Mouse (Mus musculus) midbrain, embryonic 15.5 days (tissue): Measurements from ENCODE around the gene Iqcg. TPM values are rescaled to one million over a fixed set of nuclear protein-coding genes. Genes with fewer than 3 reads are reported as not detected.

Experiments
- ATAC-seq: fragments of 200-750 bp; cut with Nextera tagmentation; replicated peaks from 2 replicates; pipeline ENCODE4 v1.8.0; 2017; ENCODE audit warnings: moderate TSS enrichment
- H3K27ac ChIP-seq: fragments of 300-500 bp; sonication (generic); 2 replicates; pipeline ENCODE4 v1.5.1; 2015; ENCODE audit warnings: mild to moderate bottlenecking, inconsistent platforms
- H3K27me3 ChIP-seq: fragments of 300-500 bp; sonication (generic); replicated peaks from 2 replicates; pipeline ENCODE4 v1.6.1; 2015; ENCODE audit warnings: inconsistent platforms
- H3K36me3 ChIP-seq: fragments of 300-500 bp; sonication (generic); replicated peaks from 2 replicates; pipeline ENCODE4 v1.6.1; 2015; ENCODE audit warnings: inconsistent platforms
- H3K4me1 ChIP-seq: fragments of 300-500 bp; sonication (generic); 2 replicates; pipeline ENCODE4 v1.6.1; 2015; ENCODE audit warnings: inconsistent platforms
- H3K4me2 ChIP-seq: fragments of 300-500 bp; sonication (generic); 2 replicates; pipeline ENCODE4 v1.6.1; 2015; ENCODE audit warnings: inconsistent platforms, mild to moderate bottlenecking, moderate library complexity
- H3K4me3 ChIP-seq: fragments of 300-500 bp; sonication (generic); 2 replicates; pipeline ENCODE4 v1.5.1; 2015; ENCODE audit warnings: mild to moderate bottlenecking, inconsistent platforms
- H3K9ac ChIP-seq: fragments of 300-500 bp; sonication (generic); 2 replicates; pipeline ENCODE4 v1.6.1; 2015; ENCODE audit warnings: mild to moderate bottlenecking, inconsistent platforms
- H3K9me3 ChIP-seq: fragments of 300-500 bp; sonication (generic); 2 replicates; pipeline ENCODE4 v1.6.1; 2016; ENCODE audit warnings: inconsistent platforms
- WGBS: fragments of 180-500 bp; shearing (Covaris S2); methylation state at CpG from one replicate; pipeline ENCODE4 v1.1.7; 2015; ENCODE audit warnings: mixed read lengths; 5-methylcytosine and 5-hydroxymethylcytosine counted together
- polyA plus RNA-seq: library from polyadenylated mRNA; unstranded; fragments of >200 nt; fragmentation: Nextera tagmentation; extraction: Ambion mirVana; gene quantifications from 2 replicates; pipeline ENCODE4 v1.2.1, GENCODE M21; 2015

The Iqcg gene
- 6.4 and 7.1 TPM in 2 replicates for polyA plus RNA-seq

DNA sequence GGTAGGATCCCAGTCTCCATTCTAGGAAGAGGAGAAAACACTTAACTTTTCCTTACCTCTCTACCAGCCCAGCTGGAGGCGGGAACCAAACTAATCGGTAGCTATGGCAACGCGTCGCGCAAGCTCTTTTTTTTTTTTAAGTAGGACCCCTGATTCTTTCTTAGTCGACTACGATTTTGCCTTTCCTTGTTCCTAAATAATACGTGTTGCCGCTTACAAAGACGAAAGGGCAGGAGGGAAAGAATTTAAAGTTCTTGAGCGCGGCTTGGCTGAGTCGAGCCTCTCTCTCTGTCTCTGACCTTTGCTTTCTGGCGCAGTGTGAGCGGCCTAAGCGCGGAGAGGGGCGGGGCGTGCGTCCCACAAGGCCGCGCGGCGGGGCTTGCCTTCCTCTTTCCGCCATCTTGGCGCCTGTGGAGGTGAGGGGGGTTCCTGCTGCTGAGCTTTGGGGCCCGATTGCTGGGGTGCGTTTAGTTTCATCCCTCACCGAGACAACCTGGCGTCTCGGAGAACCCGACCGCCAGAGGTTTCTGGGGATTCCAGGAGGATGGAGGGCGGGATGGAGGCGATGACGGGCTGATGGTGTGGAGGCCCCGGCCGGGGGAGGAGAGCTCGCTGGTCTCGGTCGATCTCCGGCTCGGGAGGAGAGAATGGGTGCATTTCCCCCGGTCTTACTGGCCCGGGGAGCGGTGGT, at the start of gene Iqcg, which contains the start of gene Rpl35a:
Gene Iqcg (minus strand): TSS at position 124 of the 691 bp plus-strand sequence.
Gene Rpl35a (plus strand): TSS at position 359 of the 691 bp plus-strand sequence.
- Histone ChIP-seq H3K27ac (peak within 1 kb of the TSS; percentile 95), H3K36me3 (peaks cover 11% of the 10 kb centered on the region), H3K27me3 (no peaks in the 10 kb centered on the region), H3K4me2 (peak within 1 kb of the TSS; percentile 68), H3K9me3 (no peaks in the 10 kb centered on the region), H3K9ac (peak within 1 kb of the TSS; percentile 94), H3K4me1 (peaks cover 28% of the 10 kb centered on the region), H3K4me3 (peak within 1 kb of the TSS; percentile 96)
- ATAC-seq: peak; percentile 95
- under 1% methylated on average over 46 of the region's 47 CpGs for WGBS

DNA sequence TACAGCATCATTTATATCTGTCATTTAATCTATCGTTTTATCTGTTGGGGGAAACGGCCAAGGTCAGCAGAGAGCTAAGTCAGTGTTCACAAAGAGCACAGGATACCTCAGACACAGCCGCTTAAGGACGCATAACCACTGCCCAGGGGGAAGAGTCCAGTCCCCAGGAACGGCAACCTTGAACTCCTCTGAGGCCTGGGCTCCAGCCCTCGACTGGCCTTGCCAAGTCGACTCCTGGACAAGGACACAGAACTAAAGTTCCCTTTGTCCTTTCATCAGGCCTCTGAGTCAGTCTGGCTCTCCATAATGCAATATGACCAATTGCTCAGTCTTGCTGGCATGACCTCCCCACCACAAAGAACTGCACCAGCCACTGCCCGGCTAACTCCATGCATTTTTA, 29.6 kb upstream of the Iqcg start:
- ATAC-seq: no peak
- H3K27ac ChIP-seq: no peak overlapping the region
- WGBS: 89% methylated on average over 8 of the region's 8 CpGs

DNA sequence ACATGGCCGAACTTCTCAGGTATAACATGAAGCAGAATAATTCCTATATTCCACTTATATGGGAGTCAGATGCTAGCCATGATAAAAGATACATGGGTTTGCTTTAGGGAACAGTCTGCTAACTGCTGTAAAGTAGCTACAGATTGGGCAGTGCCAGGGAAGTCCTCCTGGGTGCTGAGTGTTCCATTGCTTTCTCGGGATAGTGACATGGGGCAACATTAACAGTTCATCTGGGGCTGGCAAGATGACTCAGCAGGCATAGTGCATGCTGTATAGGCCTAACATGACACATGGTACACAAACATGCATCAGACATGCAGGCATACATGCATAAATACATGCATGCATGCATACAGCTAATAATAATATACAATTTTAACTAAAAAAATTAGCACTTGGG, 28.0 kb upstream of the Iqcg start:
- Histone ChIP-seq H3K36me3 (peaks cover 6% of the 10 kb centered on the region; the same call in 1 of the 2 replicates), H3K4me1 (no peaks in the 10 kb centered on the region), H3K9me3 (no peaks in the 10 kb centered on the region), H3K4me2 (no peak overlapping the region), H3K27me3 (no peaks in the 10 kb centered on the region), H3K4me3 (no peak overlapping the region), H3K9ac (no peak overlapping the region), H3K27ac (no peak overlapping the region)
- WGBS: 90% methylated on average over 2 of the region's 2 CpGs
- ATAC-seq: no peak

More for the DNA sequence above, 29.6 kb upstream of the Iqcg start:
- H3K9me3 ChIP-seq: no peaks in the 10 kb centered on the region
- H3K4me3 ChIP-seq: no peak overlapping the region
- H3K36me3 ChIP-seq: peaks cover 9% of the 10 kb centered on the region
- H3K9ac ChIP-seq: no peak overlapping the region
- no peaks in the 10 kb centered on the region for H3K27me3 ChIP-seq
- no peak overlapping the region for H3K4me2 ChIP-seq
- no peaks in the 10 kb centered on the region for H3K4me1 ChIP-seq

DNA sequence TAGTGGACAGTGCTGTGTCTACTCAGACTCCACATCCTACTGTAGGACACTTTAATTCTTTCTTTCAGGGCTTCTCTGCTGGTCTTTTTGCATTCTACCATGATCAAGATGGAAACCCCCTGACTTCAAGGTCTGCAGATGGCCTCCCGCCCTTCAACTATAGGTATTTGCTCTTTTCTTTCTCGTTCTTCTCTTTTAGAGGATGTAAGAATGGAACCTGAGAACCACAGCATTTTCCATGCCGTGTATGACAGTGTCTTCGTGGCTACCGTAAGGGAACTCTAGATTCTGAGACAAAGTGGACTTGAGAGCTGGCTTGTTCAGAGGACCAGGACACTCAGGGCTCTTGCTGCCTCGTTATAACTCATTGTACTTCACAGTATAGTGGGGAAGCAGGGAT, 26.9 kb upstream of the Iqcg start:
- Histone ChIP-seq H3K27me3 (no peaks in the 10 kb centered on the region), H3K4me2 (no peak overlapping the region), H3K27ac (no peak overlapping the region), H3K4me3 (no peak overlapping the region), H3K36me3 (peaks cover 6% of the 10 kb centered on the region; the same call in 1 of the 2 replicates), H3K9me3 (no peaks in the 10 kb centered on the region), H3K4me1 (no peaks in the 10 kb centered on the region), H3K9ac (no peak overlapping the region)
- ATAC-seq: no peak
- WGBS: 93% methylated on average over 6 of the region's 6 CpGs

DNA sequence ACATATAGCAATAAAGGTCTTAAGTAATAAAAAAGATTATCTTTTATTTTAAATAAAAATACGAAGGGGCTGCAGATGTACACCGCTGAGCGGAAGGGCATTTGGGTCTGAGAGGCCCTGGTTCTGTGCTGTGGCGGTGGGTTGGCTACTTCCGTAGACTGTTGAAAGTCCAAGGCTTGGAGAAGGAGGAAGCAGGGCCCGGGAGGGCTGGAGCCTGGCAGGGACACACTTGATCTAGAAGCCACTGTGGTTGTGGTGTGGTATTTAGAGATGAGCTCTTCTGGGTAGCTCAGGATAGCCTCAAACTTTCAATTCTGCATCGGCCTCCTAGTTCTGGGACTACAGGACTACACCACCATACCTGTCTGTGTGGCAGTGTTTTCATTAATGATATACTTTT, 24.0 kb upstream of the Iqcg start:
- no peaks in the 10 kb centered on the region for H3K4me1 ChIP-seq
- ATAC-seq: no peak
- no peaks in the 10 kb centered on the region for H3K27me3 ChIP-seq
- H3K4me2 ChIP-seq: no peak overlapping the region
- 95% methylated on average over 7 of the region's 7 CpGs for WGBS
- no peaks in the 10 kb centered on the region for H3K9me3 ChIP-seq
- H3K4me3 ChIP-seq: no peak overlapping the region
- no peak overlapping the region for H3K9ac ChIP-seq
- H3K36me3 ChIP-seq: peaks cover 11% of the 10 kb centered on the region; the same call in 1 of the 2 replicates
- H3K27ac ChIP-seq: no peak overlapping the region

DNA sequence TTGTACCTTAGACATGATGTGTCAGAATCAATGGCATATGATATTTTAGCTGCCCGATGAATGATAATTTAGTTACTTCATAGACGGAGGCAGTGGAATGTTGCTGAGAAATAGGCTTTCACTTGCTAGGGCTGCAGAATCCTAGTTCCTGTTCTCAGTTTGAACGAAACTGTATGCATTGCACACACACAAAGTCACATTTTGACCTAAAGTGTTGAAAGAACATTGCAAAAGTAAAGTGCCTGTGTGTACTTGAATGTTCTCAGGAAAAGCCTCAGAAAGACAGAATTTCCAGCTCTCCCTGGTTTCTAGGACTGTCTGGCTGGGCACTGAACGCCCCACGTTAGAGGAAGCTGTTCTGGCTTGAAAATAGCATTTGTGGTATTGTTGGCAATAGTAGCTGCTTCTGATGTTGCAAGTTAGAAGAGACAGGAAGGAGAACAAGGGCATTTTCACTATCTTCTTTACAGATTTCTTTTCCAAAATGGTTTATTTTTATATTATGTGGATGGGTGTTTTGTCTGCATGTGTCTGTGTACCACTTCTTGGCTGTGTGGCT, 21.1 kb upstream of the Iqcg start:
- Histone ChIP-seq H3K27me3 (no peaks in the 10 kb centered on the region), H3K9ac (no peak overlapping the region), H3K9me3 (no peaks in the 10 kb centered on the region), H3K4me1 (no peaks in the 10 kb centered on the region), H3K27ac (no peak overlapping the region), H3K36me3 (peaks cover 10% of the 10 kb centered on the region; the same call in 1 of the 2 replicates), H3K4me3 (no peak overlapping the region), H3K4me2 (no peak overlapping the region)
- WGBS: 92% methylated on average over 5 of the region's 5 CpGs
- ATAC-seq: no peak

DNA sequence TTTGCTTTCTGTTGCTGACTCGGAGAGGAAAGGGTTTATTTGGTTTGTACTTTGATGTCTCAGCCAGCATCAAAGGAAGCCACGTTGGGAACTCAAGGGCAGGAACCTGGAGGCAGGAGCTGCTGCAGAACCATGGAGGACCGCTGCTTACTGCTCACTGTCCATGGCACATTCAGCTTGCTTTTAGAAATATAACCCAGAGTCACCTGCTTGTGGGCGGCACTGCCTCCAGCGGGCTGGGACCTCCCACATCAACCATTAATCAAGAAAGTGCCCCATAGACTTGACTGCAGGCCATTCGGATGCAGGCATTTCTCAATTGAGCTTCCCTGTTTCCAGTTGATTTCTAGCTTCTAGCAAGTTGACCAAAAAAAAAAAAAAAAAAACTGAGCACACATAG, 20.1 kb upstream of the Iqcg start:
- no peaks in the 10 kb centered on the region for H3K4me1 ChIP-seq
- H3K9me3 ChIP-seq: no peaks in the 10 kb centered on the region
- no peak for ATAC-seq
- no peak overlapping the region for H3K9ac ChIP-seq
- H3K4me2 ChIP-seq: no peak overlapping the region
- no peaks in the 10 kb centered on the region for H3K27me3 ChIP-seq
- H3K4me3 ChIP-seq: no peak overlapping the region
- peaks cover 11% of the 10 kb centered on the region; the same call in 1 of the 2 replicates for H3K36me3 ChIP-seq
- H3K27ac ChIP-seq: no peak overlapping the region
- WGBS: 80% methylated on average over 6 of the region's 6 CpGs

DNA sequence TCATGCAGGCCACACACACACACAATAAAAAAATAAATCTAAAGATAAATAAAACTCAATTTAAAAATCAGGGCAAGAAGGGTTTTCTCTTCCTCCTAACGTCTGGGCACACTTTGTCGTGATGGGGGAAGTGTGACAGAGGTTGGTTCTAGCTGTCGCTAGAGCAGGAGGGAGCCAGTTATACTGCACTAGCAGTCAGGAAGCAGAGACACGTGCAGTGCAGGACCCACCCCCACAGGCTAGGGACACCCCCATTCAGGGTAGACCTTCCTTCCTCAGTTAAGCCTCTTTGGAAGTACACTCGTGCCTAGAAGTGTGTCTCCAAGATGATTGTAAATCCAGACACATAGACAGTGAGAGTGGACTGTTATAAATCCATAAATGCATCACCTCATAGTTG, 18.9 kb upstream of the Iqcg start:
- Histone ChIP-seq H3K4me3 (no peak overlapping the region), H3K9me3 (no peaks in the 10 kb centered on the region), H3K27me3 (no peaks in the 10 kb centered on the region), H3K9ac (no peak overlapping the region), H3K27ac (no peak overlapping the region), H3K4me2 (no peak overlapping the region), H3K36me3 (0 out of 2 replicates have a peak, but pooled peaks cover 10% of the 10 kb centered on the region), H3K4me1 (no peaks in the 10 kb centered on the region)
- no peak for ATAC-seq
- WGBS: 89% methylated on average over 5 of the region's 5 CpGs

DNA sequence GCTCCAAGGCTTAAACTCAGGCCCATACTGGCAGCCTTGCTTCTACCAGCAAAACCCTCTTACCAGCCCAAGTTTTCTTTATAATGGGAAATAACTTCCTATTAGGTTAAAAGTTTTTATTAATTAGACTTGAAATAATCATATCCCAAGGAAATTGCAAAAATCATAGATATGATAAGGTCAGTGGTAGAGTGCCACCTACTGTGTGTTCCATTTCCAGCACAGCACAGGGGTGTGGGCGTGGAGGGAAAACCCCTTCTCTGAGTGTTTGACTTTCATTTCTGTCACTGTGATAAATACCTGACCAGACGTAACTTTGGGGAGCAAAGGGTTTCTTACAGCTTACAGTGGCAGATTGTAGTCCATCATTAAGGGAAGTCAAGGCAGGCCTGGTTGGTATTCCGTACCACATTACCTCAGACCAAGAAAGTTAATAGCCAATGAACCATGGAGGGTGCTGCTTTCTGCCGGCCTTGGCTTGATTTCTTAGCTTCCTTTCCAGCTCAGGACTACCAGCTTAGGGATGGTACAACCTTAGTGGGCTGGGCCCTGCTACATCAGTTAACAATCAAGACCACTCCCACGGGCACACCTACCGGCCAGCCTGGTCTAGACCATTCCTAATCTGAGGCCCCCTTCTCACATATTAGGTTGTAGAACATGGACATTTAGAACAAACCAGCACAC, 17.0 kb upstream of the Iqcg start:
- no peak overlapping the region for H3K9ac ChIP-seq

DNA sequence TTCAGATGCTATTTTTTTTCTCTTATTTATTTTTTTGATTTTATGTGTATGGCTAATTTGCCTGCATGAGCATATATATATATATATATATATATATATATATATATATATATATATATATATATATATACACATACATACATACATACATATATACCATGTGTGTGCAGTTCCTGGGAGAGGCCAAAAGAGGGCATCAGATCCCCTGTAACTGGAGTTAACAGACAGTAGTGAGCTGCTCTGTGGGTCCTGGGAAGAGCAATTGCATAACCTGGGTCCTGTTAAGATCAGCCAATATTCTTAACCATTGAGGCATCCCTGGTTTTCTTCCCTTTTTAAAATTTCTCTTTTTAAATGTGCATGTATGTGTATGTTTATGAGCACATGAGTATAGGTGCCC, 14.9 kb upstream of the Iqcg start:
- H3K27me3 ChIP-seq: no peaks in the 10 kb centered on the region
- no peak for ATAC-seq

More for the DNA sequence above, 17.0 kb upstream of the Iqcg start:
- ATAC-seq: no peak
- peaks cover 10% of the 10 kb centered on the region; the same call in 1 of the 2 replicates for H3K36me3 ChIP-seq
- no peak overlapping the region for H3K27ac ChIP-seq
- 93% methylated on average over 6 of the region's 6 CpGs for WGBS
- no peaks in the 10 kb centered on the region for H3K9me3 ChIP-seq
- no peaks in the 10 kb centered on the region for H3K27me3 ChIP-seq
- H3K4me3 ChIP-seq: no peak overlapping the region
- H3K4me1 ChIP-seq: no peaks in the 10 kb centered on the region
- H3K4me2 ChIP-seq: no peak overlapping the region

DNA sequence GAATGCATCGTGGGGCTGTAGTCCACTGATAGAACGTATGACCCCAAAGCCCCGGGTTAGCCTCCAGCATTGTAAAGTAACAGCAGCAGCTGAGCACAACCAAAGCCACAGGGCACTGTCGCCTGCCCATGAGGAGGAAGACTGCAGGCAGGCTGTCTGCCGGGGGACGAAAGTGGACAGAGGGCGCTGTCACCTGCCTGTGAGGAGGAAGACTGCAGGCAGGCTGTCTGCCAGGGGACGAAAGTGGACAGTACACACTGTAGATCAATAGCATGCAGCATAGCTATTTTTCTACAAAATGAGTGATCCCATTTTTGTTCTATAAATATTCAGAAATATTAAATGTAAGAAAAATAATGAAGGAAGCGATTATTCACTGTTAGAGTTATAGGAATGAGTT, 8.6 kb upstream of the Iqcg start:
- no peaks in the 10 kb centered on the region for H3K27me3 ChIP-seq
- H3K9ac ChIP-seq: no peak overlapping the region
- no peak for ATAC-seq
- H3K9me3 ChIP-seq: no peaks in the 10 kb centered on the region
- WGBS: 65% methylated on average over 9 of the region's 9 CpGs
- no peak overlapping the region for H3K27ac ChIP-seq
- no peak overlapping the region for H3K4me2 ChIP-seq
- H3K36me3 ChIP-seq: peaks cover 4% of the 10 kb centered on the region
- H3K4me3 ChIP-seq: no peak overlapping the region
- peaks cover 23% of the 10 kb centered on the region for H3K4me1 ChIP-seq

More for the DNA sequence above, 14.9 kb upstream of the Iqcg start:
- Histone ChIP-seq H3K4me3 (no peak overlapping the region), H3K9ac (no peak overlapping the region), H3K36me3 (peaks cover 10% of the 10 kb centered on the region; the same call in 1 of the 2 replicates), H3K9me3 (no peaks in the 10 kb centered on the region), H3K4me2 (no peak overlapping the region), H3K4me1 (no peaks in the 10 kb centered on the region), H3K27ac (no peak overlapping the region)

DNA sequence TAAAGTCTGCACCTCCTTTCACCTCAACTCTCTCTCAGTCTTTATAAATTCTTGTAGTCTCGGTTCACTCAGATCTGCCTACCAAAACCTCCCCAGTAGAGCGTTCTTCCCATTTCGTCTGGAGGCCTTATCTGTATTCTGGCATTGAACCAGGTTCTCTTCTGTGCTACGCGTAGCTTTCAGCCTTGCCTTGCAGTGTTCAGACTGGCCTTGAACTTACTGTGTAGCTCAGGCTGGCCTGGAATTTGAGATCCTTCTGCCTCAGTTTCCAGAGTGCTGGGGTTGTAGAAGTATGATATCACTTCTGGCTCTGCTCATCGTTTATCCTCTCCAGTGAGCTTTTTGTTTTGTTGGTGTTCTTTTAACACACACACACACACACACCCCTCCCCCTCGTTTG, 7.2 kb upstream of the Iqcg start:
- peaks cover 11% of the 10 kb centered on the region for H3K36me3 ChIP-seq
- H3K9ac ChIP-seq: peak overlapping the region; percentile 75
- peaks cover 34% of the 10 kb centered on the region for H3K4me1 ChIP-seq
- no peak for ATAC-seq
- no peaks in the 10 kb centered on the region for H3K27me3 ChIP-seq
- H3K9me3 ChIP-seq: no peaks in the 10 kb centered on the region
- 18% methylated on average over 7 of the region's 7 CpGs for WGBS
- 0 out of 2 replicates have a peak overlapping the region, but pooled peaks have one; percentile 81 for H3K27ac ChIP-seq
- H3K4me2 ChIP-seq: peak overlapping the region; percentile 74
- H3K4me3 ChIP-seq: peak overlapping the region; percentile 66
